Mouse (Mus musculus) layer of hippocampus, adult 18-20 months (tissue): ENCODE results near the gene Mfap4. TPM values are rescaled to one million over a fixed set of nuclear protein-coding genes. Genes with fewer than 3 reads are reported as not detected.

Experiments used
- DNase-seq, 2 experiments: peaks; one replicate each; pipeline ENCODE4 v3.0.0; 2022; ENCODE audit warnings: low spot score in 2 of 2
- total RNA-seq, 2 experiments: library from RNA; stranded (reverse); gene quantifications; 2 replicates each; pipeline ENCODE4 v1.2.3; 2021

Gene Mfap4
- total RNA-seq, 2 experiments from 2014 or later: 4.3 to 4.8 TPM

DNA sequence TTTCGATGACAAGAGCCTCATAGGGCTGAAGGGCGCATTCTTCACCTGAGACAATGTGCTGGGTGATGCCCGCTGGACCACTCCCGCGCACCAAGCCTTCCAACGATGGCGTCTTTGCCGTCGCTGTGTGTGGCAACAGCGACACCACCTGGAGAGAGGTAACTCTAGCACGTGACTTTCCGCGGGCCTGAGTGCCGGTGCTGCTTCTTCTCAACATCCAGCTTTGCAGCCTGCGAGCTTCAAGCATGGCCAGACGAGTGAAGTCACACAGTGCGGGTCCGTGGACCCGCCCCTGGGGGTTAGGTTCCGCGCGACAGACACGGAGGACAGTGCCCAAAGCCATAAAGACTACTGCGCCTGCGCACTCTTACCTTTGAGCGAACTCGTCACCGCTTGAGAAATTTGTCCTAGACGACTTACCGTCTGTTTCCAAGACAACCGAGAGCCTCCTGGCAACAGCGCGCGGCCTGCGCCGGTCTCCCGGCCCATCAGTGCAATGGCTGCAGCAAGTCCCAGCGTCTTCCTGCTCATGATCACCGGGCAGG, 19.6 kb downstream of the Mfap4 start, which contains the start of gene B9d1:
Gene B9d1, plus strand, starts transcription at position 432 of the 545 bp plus-strand sequence.
- DNase-seq: peak; percentile 96 to 99

DNA sequence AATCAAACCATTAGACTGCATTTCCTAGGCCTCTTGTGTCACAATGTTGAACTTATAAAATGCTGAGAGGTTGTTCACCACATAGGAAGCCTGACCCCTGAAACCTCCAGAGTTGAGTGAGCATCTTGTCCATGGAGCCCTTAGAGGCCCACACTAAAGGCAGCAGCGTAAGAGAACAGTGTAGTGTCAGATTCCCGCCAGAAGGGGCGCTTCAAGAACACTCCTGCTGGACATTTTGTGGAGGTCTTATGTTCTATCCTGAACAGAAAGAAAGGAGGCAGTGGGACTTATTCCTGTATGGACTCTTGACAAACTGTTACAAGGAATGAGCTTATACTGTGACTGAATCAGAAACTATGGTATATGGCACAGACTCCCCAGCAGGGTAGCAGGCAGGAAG, 29.7 kb downstream of the Mfap4 start:
- DNase-seq: no peak

DNA sequence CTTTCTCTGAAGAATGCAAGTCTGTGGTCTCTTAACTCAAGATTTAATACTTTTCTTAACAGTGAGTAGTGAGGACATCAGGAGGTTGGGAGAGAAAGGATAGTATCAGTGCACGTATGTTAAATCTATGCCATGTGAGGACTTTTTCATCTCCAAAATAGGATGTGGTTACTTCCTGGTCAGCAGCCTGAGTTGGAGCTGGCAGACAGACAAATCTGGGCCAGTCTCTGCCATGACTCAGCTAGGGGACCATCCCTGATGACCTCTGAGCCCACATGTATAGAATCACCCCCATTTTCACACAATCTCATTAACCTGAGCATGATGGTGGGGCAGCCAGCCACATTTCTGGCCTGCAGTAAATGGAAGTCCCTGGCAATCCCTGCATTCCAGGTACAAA, 32.7 kb downstream of the Mfap4 start:
- DNase-seq: no peak

DNA sequence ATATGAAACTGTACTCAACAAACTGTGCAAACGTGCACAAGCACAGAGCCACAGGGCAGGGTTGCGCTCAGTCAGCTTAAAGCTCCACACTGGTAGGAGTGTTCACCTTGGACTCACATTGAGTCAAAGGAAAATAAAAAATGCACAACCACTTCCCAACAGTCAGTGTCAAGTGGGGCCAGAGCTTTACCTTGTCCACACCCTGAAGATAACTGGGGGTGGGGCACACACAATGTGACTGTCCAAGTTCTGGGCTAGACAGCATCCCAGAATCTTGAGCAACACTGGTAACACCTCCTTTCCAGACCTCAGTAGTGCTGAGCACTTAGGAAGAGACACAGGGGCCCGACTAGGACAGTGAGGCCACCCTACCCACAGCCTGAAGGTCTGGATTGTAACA, 33.6 kb downstream of the Mfap4 start:
- no peak for DNase-seq

DNA sequence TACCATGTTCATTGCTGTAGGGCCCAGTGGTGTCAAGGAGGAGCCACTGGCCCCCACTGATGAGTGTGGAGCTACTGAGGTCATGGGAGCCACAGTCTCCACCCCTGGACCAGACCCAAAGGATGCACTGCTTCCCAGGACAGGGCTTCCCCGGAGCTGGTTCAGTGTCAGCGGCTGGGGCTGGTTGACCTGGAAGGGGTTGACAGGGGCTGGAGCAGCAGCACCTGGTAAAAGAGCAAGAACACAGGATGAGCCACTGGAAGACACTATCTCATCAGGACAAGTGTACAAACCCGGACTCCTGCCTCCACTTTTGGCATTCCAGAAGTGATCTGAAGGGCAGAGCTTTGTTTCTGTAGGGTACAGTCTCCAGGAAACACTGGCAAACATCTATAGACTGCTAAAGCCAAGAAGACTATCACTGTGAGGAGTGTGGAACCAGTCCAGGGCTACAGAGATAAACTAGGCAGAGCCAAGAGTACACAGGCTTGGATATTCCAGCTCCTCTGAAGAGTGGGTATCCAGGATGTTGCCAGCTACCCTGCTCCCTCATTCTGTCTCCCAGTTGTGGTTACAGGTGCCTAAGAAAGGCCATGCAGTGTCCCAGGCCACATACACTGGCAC, 34.4 kb downstream of the Mfap4 start:
- no peak for DNase-seq

DNA sequence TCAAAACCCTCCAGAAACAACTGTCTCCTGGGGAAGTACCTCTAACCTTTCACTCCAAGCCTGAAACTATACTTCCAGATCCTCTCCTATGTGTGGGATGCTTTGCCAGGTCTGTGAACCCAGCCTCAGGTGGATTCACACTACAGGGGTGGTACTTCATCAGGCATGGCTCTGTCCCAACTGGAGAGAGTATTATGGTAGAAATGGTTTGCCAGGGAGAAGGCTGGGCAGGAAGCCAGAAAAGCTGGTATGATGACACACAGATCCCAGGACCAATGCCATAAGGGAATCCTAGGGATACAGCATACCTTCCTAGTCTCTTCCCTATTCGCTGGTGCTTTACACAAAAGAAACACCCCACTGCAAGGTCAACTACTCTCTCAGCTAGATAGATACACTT, 41.6 kb downstream of the Mfap4 start:
- peak in 1 of 2 experiments; percentile 67 for DNase-seq

DNA sequence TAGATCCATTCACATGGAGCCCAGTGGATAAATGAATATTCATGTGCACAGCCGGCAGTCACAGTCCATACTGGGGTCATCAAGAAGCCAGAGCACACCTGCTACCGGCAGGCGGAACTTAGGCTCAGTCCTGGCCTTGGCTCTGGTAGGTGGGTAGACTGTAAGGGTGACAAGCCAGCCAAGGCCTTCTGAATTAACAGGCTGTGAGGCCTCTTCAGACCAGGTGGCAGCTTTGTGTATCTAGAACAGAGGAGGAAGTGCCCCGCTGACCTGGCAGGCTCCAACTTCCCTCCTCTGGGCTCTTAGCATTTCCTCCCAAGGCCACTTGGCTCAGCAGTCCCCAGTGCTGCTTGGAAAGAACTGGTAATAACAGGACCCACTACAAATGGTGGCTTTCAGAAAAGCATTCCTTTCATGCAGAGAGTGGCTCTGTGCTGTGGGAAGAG, 44.1 kb downstream of the Mfap4 start:
- no peak for DNase-seq

DNA sequence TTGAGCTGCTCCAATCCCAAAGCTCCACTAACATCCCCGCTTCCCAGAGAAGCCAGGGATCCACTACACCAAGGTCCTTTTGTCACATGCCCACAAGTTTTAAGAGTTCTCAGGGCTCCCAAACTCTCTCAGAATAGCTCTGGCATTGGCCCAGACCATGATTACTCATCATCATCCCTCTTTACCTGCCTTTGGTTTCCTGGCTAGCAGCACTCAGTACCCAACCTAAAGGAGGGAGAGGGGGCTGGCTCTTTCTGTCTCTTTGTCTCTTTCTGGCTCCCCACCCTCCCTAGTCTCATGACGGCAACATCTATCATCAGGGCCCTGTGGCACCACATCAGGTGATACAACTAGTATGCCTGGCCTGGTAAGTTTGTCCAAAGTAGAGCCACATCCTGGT, 47.6 kb downstream of the Mfap4 start:
- DNase-seq: no peak

DNA sequence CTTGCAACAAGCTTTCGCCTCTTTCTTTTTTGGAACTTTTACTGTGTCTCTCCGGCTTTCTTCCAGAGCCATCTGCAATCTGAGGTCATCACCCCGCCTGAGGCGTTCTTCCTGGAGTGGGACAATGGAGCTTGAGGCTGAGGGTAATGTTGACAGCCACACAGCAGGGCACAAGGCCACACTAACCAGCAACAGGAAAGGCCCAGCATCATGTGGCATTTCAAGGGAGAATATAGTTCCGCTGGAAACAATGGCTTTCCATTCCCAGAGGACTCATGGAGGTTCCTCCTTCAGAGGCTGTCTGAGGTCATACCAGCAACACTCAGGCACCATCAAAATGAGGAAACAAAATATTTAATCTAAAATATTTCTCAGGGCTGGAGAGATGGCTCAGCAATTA, 48.3 kb downstream of the Mfap4 start:
- DNase-seq: no peak

DNA sequence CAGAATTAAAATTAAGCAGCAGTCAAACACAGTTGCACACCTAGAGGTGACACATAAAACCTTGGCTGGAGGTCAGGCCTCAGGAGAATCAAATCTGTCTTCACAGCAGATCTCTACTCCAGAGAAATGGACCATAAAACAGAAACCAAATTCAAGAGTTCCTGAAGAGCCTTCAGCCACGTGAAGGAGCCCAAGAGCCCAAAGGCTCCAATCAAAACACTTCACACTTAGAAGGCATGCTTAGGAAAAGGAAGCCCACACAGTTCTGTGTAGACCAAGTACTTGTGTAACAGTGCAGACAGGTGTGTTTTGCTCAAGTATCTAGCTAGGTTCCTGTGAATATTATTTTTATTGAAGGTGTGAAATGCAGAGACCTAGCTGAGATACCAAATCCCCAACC, 50.3 kb downstream of the Mfap4 start:
- DNase-seq: no peak

DNA sequence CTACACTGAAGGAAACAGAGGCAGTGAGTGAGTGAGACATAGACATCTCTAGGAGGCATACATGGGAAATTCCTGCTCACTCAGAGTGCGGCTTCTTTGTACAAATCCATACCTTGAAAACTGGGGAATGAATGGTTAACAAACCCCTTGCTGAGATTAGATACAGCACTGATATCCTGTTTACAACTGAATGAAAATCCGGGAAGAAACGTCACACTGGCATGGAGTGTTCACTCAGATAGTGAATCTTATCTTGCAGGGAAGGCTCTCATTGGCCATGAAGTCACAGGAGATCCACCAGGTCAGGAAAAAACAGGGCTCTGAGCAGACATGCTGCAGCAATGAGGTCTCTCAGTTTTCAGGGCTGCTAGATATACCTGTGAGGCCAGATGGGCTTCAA, 51.7 kb downstream of the Mfap4 start:
- no peak for DNase-seq

DNA sequence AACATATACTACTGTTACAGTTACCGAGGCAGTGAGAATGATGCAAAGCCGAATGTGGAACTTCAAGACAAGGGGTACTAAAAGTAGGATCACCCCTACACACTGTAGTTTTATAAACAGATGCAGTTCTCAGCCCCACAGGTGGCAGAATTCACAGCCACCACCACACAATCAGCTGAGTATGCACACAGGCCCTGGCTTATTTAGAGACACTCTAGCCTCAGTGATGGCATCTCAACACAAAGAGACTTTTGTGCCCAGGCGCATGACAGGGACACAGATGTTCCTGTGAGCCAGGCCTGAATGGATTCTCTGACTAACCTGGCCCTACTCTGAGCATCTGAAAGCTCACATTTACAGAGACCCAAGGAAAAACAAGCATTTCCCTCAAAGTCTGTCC, 52.1 kb downstream of the Mfap4 start:
- peak in 1 of 2 experiments; percentile 68 for DNase-seq

Other genes starting within 250 kb of the Mfap4 start
- gene Aldh3a2, start 218.0 kb upstream of the Mfap4 start, total RNA-seq: 10 to 100 TPM; 59.0 to 59.3 TPM
- under 1 TPM; 0.12 to 0.18 TPM for gene Slc47a2, start 142.6 kb upstream of the Mfap4 start, total RNA-seq
- gene Slc47a1, start 107.1 kb upstream of the Mfap4 start, total RNA-seq: 1 to 10 TPM; 1.2 TPM
- gene Rnf112, start 31.3 kb upstream of the Mfap4 start, total RNA-seq: 100 to 1,000 TPM; 449 to 457 TPM
- 10 to 100 TPM; 26.6 to 27.4 TPM for gene Mapk7, start 9.0 kb downstream of the Mfap4 start, total RNA-seq
- 10 to 100 TPM; 37.4 to 49.3 TPM for gene B9d1, start 19.7 kb downstream of the Mfap4 start, total RNA-seq
- 100 to 1,000 TPM; 173 to 181 TPM for gene Epn2, start 94.3 kb downstream of the Mfap4 start, total RNA-seq
- gene Grap, start 167.8 kb downstream of the Mfap4 start, total RNA-seq: 1 to 10 TPM; 3.8 to 4.5 TPM
- under 1 TPM in 1 of 2 experiments, not detected in 1; 0.07 TPM for gene Fam83g, start 198.7 kb downstream of the Mfap4 start, total RNA-seq
- under 1 TPM; 0.36 to 0.37 TPM for gene Slc5a10, start 235.4 kb downstream of the Mfap4 start, total RNA-seq